Mouse (Mus musculus) gastrocnemius, postnatal 4 days (tissue): ENCODE data around the gene Odf3l2. TPM values are rescaled to one million over a fixed set of nuclear protein-coding genes. Genes with fewer than 3 reads are reported as not detected.

ENCODE experiments used
- DNase-seq, 2 experiments: peaks; one replicate each; pipeline ENCODE4 v3.0.0; 2021 to 2022; ENCODE audit warnings: low spot score in 2 of 2, mixed read lengths in 2 of 2
- long read RNA-seq, 2 experiments: library from polyadenylated mRNA; stranded (forward); transcript quantifications; one replicate each; pipeline ENCODE4 v2.0.0; 2021
- total RNA-seq, 2 experiments: library from RNA; stranded (reverse); gene quantifications; 2 replicates each; pipeline ENCODE4 v1.2.3; 2021

Odf3l2 gene
- not detected for total RNA-seq
- long read RNA-seq, experiment 1: 0 reads
- long read RNA-seq, experiment 2: 0 reads

- DNase-seq: no peak
Observed at GRCm38 (mm10) chr10:79645711-79646110, at the start of gene Odf3l2. Gene Odf3l2 (minus strand): TSS chr10:79645738.

GRCm38 (mm10) chr10:79694379-79694655, 48.8 kb upstream of the Odf3l2 start:
- no peak for DNase-seq

GRCm38 (mm10) chr10:79693580-79694378, 48.2 kb upstream of the Odf3l2 start:
- DNase-seq: no peak

- DNase-seq: no peak
Observed at GRCm38 (mm10) chr10:79691986-79692548, 46.5 kb upstream of the Odf3l2 start.

GRCm38 (mm10) chr10:79689178-79689577, 43.6 kb upstream of the Odf3l2 start:
- peak in 1 of 2 experiments; percentile 8 for DNase-seq

GRCm38 (mm10) chr10:79688720-79689119, 43.2 kb upstream of the Odf3l2 start, which contains the start of gene Gzmm:
Gene Gzmm (plus strand): TSS chr10:79689020.
- DNase-seq: no peak

- no peak for DNase-seq
Observed at GRCm38 (mm10) chr10:79687513-79687912, 42.0 kb upstream of the Odf3l2 start.

GRCm38 (mm10) chr10:79686691-79687090, 41.2 kb upstream of the Odf3l2 start:
- no peak for DNase-seq

GRCm38 (mm10) chr10:79686219-79686618, 40.7 kb upstream of the Odf3l2 start:
- no peak for DNase-seq

- DNase-seq: no peak
Observed at GRCm38 (mm10) chr10:79684770-79685600, 39.4 kb upstream of the Odf3l2 start.

GRCm38 (mm10) chr10:79683726-79684640, 38.4 kb upstream of the Odf3l2 start:
- DNase-seq: no peak

GRCm38 (mm10) chr10:79682916-79683582, 37.5 kb upstream of the Odf3l2 start:
- DNase-seq: peak in 1 of 2 experiments; percentile 63

GRCm38 (mm10) chr10:79682551-79682915, 37.0 kb upstream of the Odf3l2 start:
- no peak for DNase-seq

- DNase-seq: peak; percentile 98 to 99
Observed at GRCm38 (mm10) chr10:79681591-79682245, 36.2 kb upstream of the Odf3l2 start, which contains the start of gene Cdc34. Gene Cdc34 (plus strand): TSS chr10:79682195.

- no peak for DNase-seq
Observed at GRCm38 (mm10) chr10:79680606-79681495, 35.3 kb upstream of the Odf3l2 start.

GRCm38 (mm10) chr10:79675346-79676035, 30.0 kb upstream of the Odf3l2 start:
- no peak for DNase-seq

- no peak for DNase-seq
Observed at GRCm38 (mm10) chr10:79673054-79673453, 27.5 kb upstream of the Odf3l2 start.

- peak in 1 of 2 experiments; percentile 9 for DNase-seq
Observed at GRCm38 (mm10) chr10:79672088-79672455, 26.5 kb upstream of the Odf3l2 start.
